In genomic region chr13:107847179-107848012, GRCm38 (mm10) we compare ENCODE assay signal across 8 mouse cellular contexts.
DNase-seq lines count a peak whose midpoint lies in the region; ATAC-seq and TF ChIP-seq lines count a peak whose summit lies in the region.

No protein-coding gene starts in this region.

- peaks cover 33% of the 10 kb centered on the region for H3K79me2 ChIP-seq in liver, adult 2 months (ENCODE audit: control insufficient read depth, insufficient read depth, low read length)

- peak overlapping the region; percentile 19 for H3K4me2 ChIP-seq in hindbrain, embryonic 12.5 days (replicated peaks)
- H3K4me2 ChIP-seq in limb, embryonic 15.5 days: peak overlapping the region; percentile 38
- H3K4me2 ChIP-seq in neural tube, embryonic 12.5 days (replicated peaks): peak overlapping the region; percentile 24

- no peak for TF ChIP-seq POLR2A in liver, adult 2 months (IDR thresholded peaks at IDR 0.05; ENCODE audit: extremely low read depth, insufficient read depth, low read length)

- no peak overlapping the region for H3K4me3 ChIP-seq in liver, adult 2 months (ENCODE audit: insufficient read depth, low read depth, low read length)
- H3K4me3 ChIP-seq in hindbrain, embryonic 12.5 days: no peak overlapping the region
- H3K4me3 ChIP-seq in limb, embryonic 15.5 days: peak overlapping the region; percentile 17
- H3K4me3 ChIP-seq in neural tube, embryonic 12.5 days: no peak overlapping the region

- ATAC-seq in hindbrain, embryonic 12.5 days (ENCODE audit: low FRiP score): 0 out of 2 replicates have a peak, but pooled peaks have one; percentile 22
- ATAC-seq in limb, embryonic 15.5 days (ENCODE audit: insufficient number of reproducible peaks, low FRiP score, low TSS enrichment, low read depth): peak; percentile 24; the same call in 1 of the 2 replicates
- peak; percentile 38; the same call in 1 of the 2 replicates for ATAC-seq in neural tube, embryonic 12.5 days (ENCODE audit: low FRiP score, low read depth)
- no peak for ATAC-seq in cerebellum, adult (ENCODE audit: insufficient number of reproducible peaks, low FRiP score, low TSS enrichment)

- H3K27ac ChIP-seq in liver, adult 2 months (replicated peaks; ENCODE audit: insufficient read depth, low read depth, low read length): no peak overlapping the region
- H3K27ac ChIP-seq in hindbrain, embryonic 12.5 days: peak overlapping the region; percentile 12; the same call in 1 of the 2 replicates
- H3K27ac ChIP-seq in limb, embryonic 15.5 days: no peak overlapping the region
- no peak overlapping the region for H3K27ac ChIP-seq in neural tube, embryonic 12.5 days

- H3K4me1 ChIP-seq in liver, adult 2 months (ENCODE audit: control insufficient read depth, insufficient read depth, low read length): peaks cover 13% of the 10 kb centered on the region
- peaks cover 79% of the 10 kb centered on the region for H3K4me1 ChIP-seq in hindbrain, embryonic 12.5 days
- peaks cover 20% of the 10 kb centered on the region for H3K4me1 ChIP-seq in limb, embryonic 15.5 days
- H3K4me1 ChIP-seq in neural tube, embryonic 12.5 days: peaks cover 77% of the 10 kb centered on the region

- whole genome bisulfite sequencing in liver, adult 2 months: 33% methylated on average over 18 of the region's 18 CpGs
- WGBS in hindbrain, embryonic 12.5 days: 47% methylated on average over 18 of the region's 18 CpGs
- 36% methylated on average over 18 of the region's 18 CpGs for WGBS in limb, embryonic 15.5 days
- WGBS in neural tube, embryonic 12.5 days: 49% methylated on average over 18 of the region's 18 CpGs

- TF ChIP-seq CTCF in liver, adult 2 months (IDR thresholded peaks at IDR 0.05; ENCODE audit: low read depth, low read length): no peak

- H3K27me3 ChIP-seq in liver, adult 2 months (ENCODE audit: control insufficient read depth, insufficient read depth, low read length): no peaks in the 10 kb centered on the region
- no peaks in the 10 kb centered on the region for H3K27me3 ChIP-seq in hindbrain, embryonic 12.5 days
- no peaks in the 10 kb centered on the region for H3K27me3 ChIP-seq in limb, embryonic 15.5 days
- no peaks in the 10 kb centered on the region for H3K27me3 ChIP-seq in neural tube, embryonic 12.5 days (replicated peaks)

- no peaks in the 10 kb centered on the region for H3K36me3 ChIP-seq in liver, adult 2 months (ENCODE audit: control insufficient read depth, insufficient read depth, low read length)
- no peaks in the 10 kb centered on the region for H3K36me3 ChIP-seq in hindbrain, embryonic 12.5 days
- no peaks in the 10 kb centered on the region for H3K36me3 ChIP-seq in limb, embryonic 15.5 days
- no peaks in the 10 kb centered on the region for H3K36me3 ChIP-seq in neural tube, embryonic 12.5 days

- peak; percentile 42 for DNase-seq in liver, adult 2 months (ENCODE audit: extremely low read depth, low read depth, low spot score)
- DNase-seq in liver: no peak
- DNase-seq in cerebellum, adult 18-20 months: no peak
- DNase-seq in gastrocnemius, adult 18-20 months (ENCODE audit: low spot score): no peak

- H3K9me3 ChIP-seq in hindbrain, embryonic 12.5 days (replicated peaks): no peaks in the 10 kb centered on the region
- H3K9me3 ChIP-seq in limb, embryonic 15.5 days: no peaks in the 10 kb centered on the region
- no peaks in the 10 kb centered on the region for H3K9me3 ChIP-seq in neural tube, embryonic 12.5 days

- no peak overlapping the region for H3K9ac ChIP-seq in liver, adult 2 months (ENCODE audit: low read depth, low read length)
- no peak overlapping the region for H3K9ac ChIP-seq in hindbrain, embryonic 12.5 days
- no peak overlapping the region for H3K9ac ChIP-seq in limb, embryonic 15.5 days
- no peak overlapping the region for H3K9ac ChIP-seq in neural tube, embryonic 12.5 days
